Mouse (Mus musculus): ENCODE results near the gene Pmpca. TPM values are rescaled to one million over a fixed set of nuclear protein-coding genes. Genes with fewer than 3 reads are reported as not detected.
"Not testable (repeated sequence)": the region's sequence is repeated elsewhere in the genome, so short reads cannot be mapped to it uniquely, and the experiment has no call there.

The Pmpca gene
- polyA plus RNA-seq, 1 experiment, result 54.0 TPM

DNA sequence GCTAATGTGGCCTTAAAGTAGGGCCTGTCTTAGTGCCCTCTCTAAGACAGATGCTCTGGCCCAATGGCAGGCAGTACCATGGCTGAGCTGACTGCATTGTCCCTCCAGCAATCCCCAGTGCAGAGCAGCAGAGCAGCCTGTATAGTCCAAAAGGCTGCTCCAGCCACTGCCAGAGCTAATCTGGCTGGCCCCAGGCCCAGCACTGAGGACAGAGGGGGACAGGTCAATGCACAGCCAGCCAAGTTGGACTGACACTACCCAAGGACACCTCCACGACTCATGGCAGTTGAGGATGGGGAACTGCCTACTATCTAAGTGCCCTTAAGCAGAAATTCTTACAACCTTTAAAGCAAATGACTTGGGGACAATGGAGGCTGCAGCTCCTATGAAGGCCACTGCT is 20.6 kb upstream of the Pmpca start:
- no peak for DNase-seq
- TF ChIP-seq POLR2A (IDR thresholded peaks at IDR 0.05; ENCODE audit: low read depth, low read length), result no peak
- no peak for TF ChIP-seq CTCF (conservative IDR thresholded peaks at IDR 0.05; ENCODE audit: insufficient read depth, insufficient read length, low read depth, low read length)
- no peak overlapping the region for H3K27ac ChIP-seq (ENCODE audit: insufficient read depth, low read depth, low read length)
- 86% methylated on average over 1 of the region's 1 CpGs for WGBS
- H3K27me3 ChIP-seq (replicated peaks; ENCODE audit: control insufficient read depth, insufficient read depth, low read length), result no peaks in the 10 kb centered on the region
- no peak overlapping the region for H3K4me3 ChIP-seq (ENCODE audit: insufficient read depth, low read depth, low read length)
- H3K4me1 ChIP-seq (ENCODE audit: control insufficient read depth, insufficient read depth, low read length), result no peaks in the 10 kb centered on the region
- H3K36me3 ChIP-seq (ENCODE audit: control insufficient read depth, insufficient read depth, low read length), result no peaks in the 10 kb centered on the region

DNA sequence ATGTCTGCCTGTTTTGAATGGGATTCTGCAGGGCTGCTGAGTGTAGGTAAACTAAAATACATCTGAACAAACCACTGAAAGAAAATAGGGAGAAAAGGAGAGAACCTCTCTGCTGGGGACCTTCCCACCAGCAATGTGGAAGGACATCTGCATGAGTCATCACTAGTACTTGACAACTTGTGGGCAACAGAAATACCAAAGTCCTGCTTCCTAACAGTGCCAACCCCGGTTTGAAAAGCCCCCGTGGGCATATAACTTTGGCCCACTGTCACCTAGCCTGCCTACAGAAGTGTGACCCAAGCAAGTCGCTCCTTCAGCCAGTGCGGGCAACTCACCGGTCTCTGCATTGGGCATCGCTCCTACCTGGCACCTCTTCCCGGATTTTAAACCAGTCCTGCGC is 16.7 kb upstream of the Pmpca start:
- Histone ChIP-seq H3K27ac (ENCODE audit: insufficient read depth, low read depth, low read length) (no peak overlapping the region), H3K36me3 (ENCODE audit: control insufficient read depth, insufficient read depth, low read length) (0 out of 2 replicates have a peak, but pooled peaks cover 2% of the 10 kb centered on the region), H3K27me3 (replicated peaks; ENCODE audit: control insufficient read depth, insufficient read depth, low read length) (no peaks in the 10 kb centered on the region), H3K4me1 (ENCODE audit: control insufficient read depth, insufficient read depth, low read length) (no peaks in the 10 kb centered on the region), H3K4me3 (ENCODE audit: insufficient read depth, low read depth, low read length) (no peak overlapping the region)
- DNase-seq, result no peak
- WGBS, result 96% methylated on average over 8 of the region's 8 CpGs
- no peak for TF ChIP-seq CTCF (conservative IDR thresholded peaks at IDR 0.05; ENCODE audit: insufficient read depth, insufficient read length, low read depth, low read length)

DNA sequence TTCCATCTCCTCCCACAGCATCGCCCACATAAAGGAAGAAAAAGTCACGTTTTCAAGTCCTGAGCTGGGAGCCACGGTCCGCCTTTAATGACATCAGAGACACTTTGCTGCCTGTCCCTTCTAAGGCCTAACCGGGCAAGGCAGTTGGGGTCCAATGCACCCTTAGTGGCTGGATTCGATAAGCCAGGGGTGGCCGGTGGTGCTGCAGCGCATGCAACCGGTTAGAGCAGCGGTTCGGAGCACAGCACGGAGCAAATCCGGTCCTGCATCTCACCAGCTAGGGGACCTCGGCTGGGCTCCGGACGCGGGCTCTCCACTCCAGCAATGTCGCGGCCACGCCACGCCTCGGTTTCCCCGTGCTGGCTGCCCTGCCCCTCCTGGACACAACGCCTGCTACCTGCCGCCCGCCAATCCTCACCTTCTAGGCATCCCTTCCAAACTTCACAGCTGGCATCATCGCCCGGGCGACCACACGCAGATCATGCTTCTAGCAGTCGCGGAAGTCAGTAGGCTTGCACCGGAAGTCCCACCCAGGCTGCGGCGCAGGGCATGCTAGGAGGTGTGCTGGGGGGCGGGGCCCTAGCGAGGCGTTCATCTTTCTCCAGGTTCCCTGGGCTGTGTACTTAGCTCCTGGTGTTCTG is 8.9 kb upstream of the Pmpca start, which contains the start of gene Snapc4:
Gene Snapc4 (minus strand): TSS at position 523 of the 641 bp plus-strand sequence.
- peaks cover 4% of the 10 kb centered on the region for H3K36me3 ChIP-seq (ENCODE audit: control insufficient read depth, insufficient read depth, low read length)
- no peak for TF ChIP-seq CTCF (conservative IDR thresholded peaks at IDR 0.05; ENCODE audit: insufficient read depth, insufficient read length, low read depth, low read length)
- TF ChIP-seq POLR2A (IDR thresholded peaks at IDR 0.05; ENCODE audit: low read depth, low read length), result peak; percentile 12
- 1% methylated on average over 38 of the region's 38 CpGs for WGBS
- peak; percentile 92 for DNase-seq
- H3K27ac ChIP-seq (ENCODE audit: insufficient read depth, low read depth, low read length), result no peak within 1 kb of the TSS
- peak within 1 kb of the TSS; percentile 73 for H3K4me3 ChIP-seq (ENCODE audit: insufficient read depth, low read depth, low read length)
- no peaks in the 10 kb centered on the region for H3K27me3 ChIP-seq (replicated peaks; ENCODE audit: control insufficient read depth, insufficient read depth, low read length)
- no peaks in the 10 kb centered on the region for H3K4me1 ChIP-seq (ENCODE audit: control insufficient read depth, insufficient read depth, low read length)

- H3K36me3 ChIP-seq (ENCODE audit: control insufficient read depth, insufficient read depth, low read length), result not testable (repeated sequence)
These were observed 8.3 kb upstream of the Pmpca start for GRCm38 (mm10) chr2:26380871-26381270.

DNA sequence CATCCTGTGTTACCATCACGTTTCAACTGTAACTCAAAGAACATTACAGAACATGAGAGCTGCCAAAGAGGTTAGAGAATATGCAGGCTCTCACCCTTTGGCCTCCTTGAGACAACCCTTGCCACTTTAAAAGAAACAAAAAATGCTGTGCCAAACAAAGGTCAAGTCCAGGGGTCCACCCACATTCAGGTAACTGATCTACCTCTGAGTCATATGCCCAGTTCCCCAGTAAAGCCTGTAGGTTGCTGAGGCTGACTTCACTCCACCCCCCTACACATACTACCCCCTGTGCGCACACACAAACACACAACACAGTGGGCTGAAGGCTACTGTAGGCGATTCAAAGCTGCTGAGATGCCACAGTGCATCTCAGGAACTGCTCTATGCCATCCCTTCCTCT is 1.4 kb upstream of the Pmpca start:
- peak overlapping the region; percentile 17; the same call in 1 of the 2 replicates for H3K4me3 ChIP-seq (ENCODE audit: insufficient read depth, low read depth, low read length)

More at GRCm38 (mm10) chr2:26380871-26381270, 8.3 kb upstream of the Pmpca start:
- not testable (repeated sequence) for H3K4me1 ChIP-seq (ENCODE audit: control insufficient read depth, insufficient read depth, low read length); DNase-seq; H3K27me3 ChIP-seq (replicated peaks; ENCODE audit: control insufficient read depth, insufficient read depth, low read length); H3K27ac ChIP-seq (ENCODE audit: insufficient read depth, low read depth, low read length)
- 29% methylated on average over 6 of the region's 6 CpGs for WGBS
- peak overlapping the region; percentile 73 for H3K4me3 ChIP-seq (ENCODE audit: insufficient read depth, low read depth, low read length)

GRCm38 (mm10) chr2:26388682-26389153 is 421 bp upstream of the Pmpca start:
- WGBS, result under 1% methylated on average over 45 of the region's 45 CpGs
- Histone ChIP-seq H3K27me3 (replicated peaks; ENCODE audit: control insufficient read depth, insufficient read depth, low read length) (no peaks in the 10 kb centered on the region), H3K36me3 (ENCODE audit: control insufficient read depth, insufficient read depth, low read length) (peaks cover 5% of the 10 kb centered on the region), H3K27ac (ENCODE audit: insufficient read depth, low read depth, low read length) (peak overlapping the region; percentile 43), H3K4me1 (ENCODE audit: control insufficient read depth, insufficient read depth, low read length) (peaks cover 9% of the 10 kb centered on the region; the same call in 1 of the 2 replicates), H3K4me3 (ENCODE audit: insufficient read depth, low read depth, low read length) (peak overlapping the region; percentile 78)
- DNase-seq, result no peak
- TF ChIP-seq POLR2A (IDR thresholded peaks at IDR 0.05; ENCODE audit: low read depth, low read length), result no peak
- no peak for TF ChIP-seq CTCF (conservative IDR thresholded peaks at IDR 0.05; ENCODE audit: insufficient read depth, insufficient read length, low read depth, low read length)

More for the DNA sequence above, 1.4 kb upstream of the Pmpca start:
- Histone ChIP-seq H3K27ac (ENCODE audit: insufficient read depth, low read depth, low read length) (no peak overlapping the region), H3K4me1 (ENCODE audit: control insufficient read depth, insufficient read depth, low read length) (peaks cover 9% of the 10 kb centered on the region; the same call in 1 of the 2 replicates), H3K27me3 (replicated peaks; ENCODE audit: control insufficient read depth, insufficient read depth, low read length) (no peaks in the 10 kb centered on the region), H3K36me3 (ENCODE audit: control insufficient read depth, insufficient read depth, low read length) (peaks cover 5% of the 10 kb centered on the region)
- DNase-seq, result peak; percentile 81
- 52% methylated on average over 3 of the region's 3 CpGs for WGBS
- TF ChIP-seq POLR2A (IDR thresholded peaks at IDR 0.05; ENCODE audit: low read depth, low read length), result no peak
- no peak for TF ChIP-seq CTCF (conservative IDR thresholded peaks at IDR 0.05; ENCODE audit: insufficient read depth, insufficient read length, low read depth, low read length)

DNA sequence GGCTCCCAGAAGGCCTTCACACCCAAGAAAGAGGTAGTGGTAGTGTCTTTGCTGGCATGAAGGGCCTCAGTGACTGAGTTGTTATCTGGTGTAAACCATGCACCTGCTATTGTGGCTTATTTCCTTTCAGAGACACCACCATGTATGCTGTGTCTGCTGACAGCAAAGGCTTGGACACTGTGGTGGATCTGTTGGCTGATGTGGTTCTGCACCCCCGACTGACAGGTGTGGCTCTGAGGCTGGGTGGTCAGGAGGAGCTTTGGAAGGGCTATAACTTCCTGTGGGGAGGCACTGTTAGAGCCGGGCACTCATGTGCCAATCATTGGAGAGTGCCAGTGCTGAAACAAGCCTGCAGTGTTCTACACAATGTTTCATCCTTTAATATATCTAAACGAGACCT is 1.8 kb downstream of the Pmpca start:
- Histone ChIP-seq H3K36me3 (ENCODE audit: control insufficient read depth, insufficient read depth, low read length) (peaks cover 2% of the 10 kb centered on the region; the same call in 1 of the 2 replicates), H3K27me3 (replicated peaks; ENCODE audit: control insufficient read depth, insufficient read depth, low read length) (no peaks in the 10 kb centered on the region), H3K4me1 (ENCODE audit: control insufficient read depth, insufficient read depth, low read length) (peaks cover 9% of the 10 kb centered on the region; the same call in 1 of the 2 replicates), H3K4me3 (ENCODE audit: insufficient read depth, low read depth, low read length) (no peak overlapping the region), H3K27ac (ENCODE audit: insufficient read depth, low read depth, low read length) (no peak overlapping the region)
- TF ChIP-seq POLR2A (IDR thresholded peaks at IDR 0.05; ENCODE audit: low read depth, low read length) (no peak), CTCF (conservative IDR thresholded peaks at IDR 0.05; ENCODE audit: insufficient read depth, insufficient read length, low read depth, low read length) (no peak)
- DNase-seq, result no peak
- 78% methylated on average over 3 of the region's 3 CpGs for WGBS

Measured in kidney, adult 2 months (tissue).